Mouse (Mus musculus): ENCODE data around the gene Wnk1.

GRCm38 (mm10) chr6:120039256-120039563, 738 bp upstream of the Wnk1 start:
- no peak for TF ChIP-seq CTCF (IDR thresholded peaks at IDR 0.05; ENCODE audit: borderline replicate concordance, insufficient read depth, low read length)
- no peak for TF ChIP-seq POLR2A (IDR thresholded peaks at IDR 0.05; ENCODE audit: low read depth, low read length)
